Mouse (Mus musculus): ENCODE results near the gene 0610012G03Rik. TPM values are rescaled to one million over a fixed set of nuclear protein-coding genes. Genes with fewer than 3 reads are reported as not detected.
A peak's percentile ranks its signal among the peaks of the same experiment; 100 is the strongest.

The 0610012G03Rik gene
- 79.7 and 82.8 TPM in 2 replicates for polyA plus RNA-seq (2015; fragmentation: Nextera tagmentation; extraction: Ambion mirVana)

DNA sequence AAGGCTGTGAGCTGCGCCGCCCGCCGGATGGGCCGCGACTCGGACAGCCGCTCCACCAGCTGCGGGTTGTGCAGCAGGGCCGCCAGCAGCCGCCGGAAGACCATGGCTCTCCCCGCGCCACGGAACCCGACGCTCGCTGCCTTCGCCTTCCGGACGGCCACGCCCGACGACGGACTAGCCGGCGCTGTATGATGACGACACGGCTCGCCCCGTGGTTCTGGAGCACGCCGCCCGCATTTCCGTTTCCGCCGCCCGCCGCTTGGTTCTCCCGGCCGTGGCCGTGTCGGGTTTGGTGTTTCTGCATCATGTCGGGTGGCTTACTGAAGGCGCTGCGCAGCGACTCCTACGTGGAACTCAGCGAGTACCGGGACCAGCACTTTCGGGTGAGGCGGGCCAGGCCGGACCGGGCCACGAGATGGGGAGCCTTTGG is at the start of gene 0610012G03Rik, which contains the start of gene Ncbp2:
Gene 0610012G03Rik (minus strand): TSS at position 150 of the 430 bp plus-strand sequence.
Gene Ncbp2 (plus strand): TSS at position 169 of the 430 bp plus-strand sequence.
- Histone ChIP-seq H3K4me3 (ENCODE audit: low read depth, low read length) (peak within 1 kb of the TSS; percentile 95), H3K9me3 (ENCODE audit: low read length) (no peaks in the 10 kb centered on the region), H3K36me3 (ENCODE audit: insufficient read depth, low read length) (0 out of 2 replicates have a peak, but pooled peaks cover 3% of the 10 kb centered on the region), H3K27me3 (replicated peaks; ENCODE audit: insufficient read depth, low read length) (no peaks in the 10 kb centered on the region), H3K27ac (ENCODE audit: low read length) (peak within 1 kb of the TSS; percentile 90), H3K9ac (replicated peaks; ENCODE audit: low read depth) (peak within 1 kb of the TSS; percentile 92), H3K4me1 (ENCODE audit: insufficient read depth, low read depth, low read length) (peaks cover 14% of the 10 kb centered on the region), H3K4me2 (replicated peaks; ENCODE audit: low read depth, low read length) (peak within 1 kb of the TSS; percentile 69)
- under 1% methylated on average over 54 of the region's 55 CpGs for WGBS
- ATAC-seq (peak; percentile 97), DNase-seq (ENCODE audit: low spot score) (peak; percentile 97)
- TF ChIP-seq CTCF (IDR thresholded peaks at IDR 0.05) (0 out of 2 replicates have a peak, but pooled peaks have one; percentile 17), EP300 (IDR thresholded peaks at IDR 0.05) (no peak)

- H3K4me1 ChIP-seq (ENCODE audit: insufficient read depth, low read depth, low read length): no peaks in the 10 kb centered on the region
- H3K9me3 ChIP-seq (ENCODE audit: low read length): no peaks in the 10 kb centered on the region
- no peak overlapping the region for H3K4me2 ChIP-seq (replicated peaks; ENCODE audit: low read depth, low read length)
- H3K27ac ChIP-seq (ENCODE audit: low read length): no peak overlapping the region
- no peak overlapping the region for H3K9ac ChIP-seq (replicated peaks; ENCODE audit: low read depth)
- ATAC-seq (no peak), DNase-seq (ENCODE audit: low spot score) (no peak)
- H3K27me3 ChIP-seq (replicated peaks; ENCODE audit: insufficient read depth, low read length): no peaks in the 10 kb centered on the region
- H3K4me3 ChIP-seq (ENCODE audit: low read depth, low read length): no peak overlapping the region
- TF ChIP-seq CTCF (IDR thresholded peaks at IDR 0.05) (no peak), EP300 (IDR thresholded peaks at IDR 0.05) (no peak)
- H3K36me3 ChIP-seq (ENCODE audit: insufficient read depth, low read length): no peaks in the 10 kb centered on the region
- 84% methylated on average over 5 of the region's 5 CpGs for WGBS
Observed at GRCm38 (mm10) chr16:31996371-31996770, 48.1 kb upstream of the 0610012G03Rik start.

GRCm38 (mm10) chr16:31993946-31994345 is 45.7 kb upstream of the 0610012G03Rik start:
- no peak overlapping the region for H3K4me3 ChIP-seq (ENCODE audit: low read depth, low read length)
- H3K9me3 ChIP-seq (ENCODE audit: low read length): no peaks in the 10 kb centered on the region
- no peaks in the 10 kb centered on the region for H3K4me1 ChIP-seq (ENCODE audit: insufficient read depth, low read depth, low read length)
- H3K9ac ChIP-seq (replicated peaks; ENCODE audit: low read depth): no peak overlapping the region
- H3K4me2 ChIP-seq (replicated peaks; ENCODE audit: low read depth, low read length): no peak overlapping the region
- no peak for TF ChIP-seq EP300 (IDR thresholded peaks at IDR 0.05)
- TF ChIP-seq CTCF (IDR thresholded peaks at IDR 0.05): no peak
- no peak overlapping the region for H3K27ac ChIP-seq (ENCODE audit: low read length)
- DNase-seq (ENCODE audit: low spot score): no peak
- H3K36me3 ChIP-seq (ENCODE audit: insufficient read depth, low read length): peaks cover 8% of the 10 kb centered on the region; the same call in 1 of the 2 replicates
- no peaks in the 10 kb centered on the region for H3K27me3 ChIP-seq (replicated peaks; ENCODE audit: insufficient read depth, low read length)
- no peak for ATAC-seq

DNA sequence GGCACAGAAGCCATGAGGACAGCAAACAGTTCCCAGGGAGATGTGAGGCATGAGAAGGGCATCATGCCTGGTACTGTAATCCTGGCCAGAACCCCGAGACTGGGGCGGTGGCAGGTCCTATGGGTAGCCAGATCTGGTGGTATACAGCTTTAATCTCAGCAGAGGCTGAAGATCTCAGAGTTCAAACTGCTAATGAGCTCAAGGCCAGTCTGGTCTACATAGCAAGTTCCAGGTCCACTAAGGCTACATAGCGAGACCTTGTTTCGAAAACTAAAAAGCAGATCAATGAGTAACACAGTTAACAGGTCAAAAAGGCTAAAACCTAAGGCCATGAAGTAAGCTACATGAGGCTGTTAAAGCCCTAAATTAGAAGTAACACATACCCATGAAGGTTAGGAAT is 44.9 kb upstream of the 0610012G03Rik start:
- TF ChIP-seq EP300 (IDR thresholded peaks at IDR 0.05) (no peak), CTCF (IDR thresholded peaks at IDR 0.05) (no peak)
- no peaks in the 10 kb centered on the region for H3K27me3 ChIP-seq (replicated peaks; ENCODE audit: insufficient read depth, low read length)
- H3K4me1 ChIP-seq (ENCODE audit: insufficient read depth, low read depth, low read length): no peaks in the 10 kb centered on the region
- WGBS: 98% methylated on average over 4 of the region's 4 CpGs
- no peak overlapping the region for H3K4me2 ChIP-seq (replicated peaks; ENCODE audit: low read depth, low read length)
- no peak for ATAC-seq
- H3K4me3 ChIP-seq (ENCODE audit: low read depth, low read length): no peak overlapping the region
- no peak for DNase-seq (ENCODE audit: low spot score)
- H3K27ac ChIP-seq (ENCODE audit: low read length): no peak overlapping the region
- no peak overlapping the region for H3K9ac ChIP-seq (replicated peaks; ENCODE audit: low read depth)
- peaks cover 15% of the 10 kb centered on the region; the same call in 1 of the 2 replicates for H3K36me3 ChIP-seq (ENCODE audit: insufficient read depth, low read length)
- no peaks in the 10 kb centered on the region for H3K9me3 ChIP-seq (ENCODE audit: low read length)

DNA sequence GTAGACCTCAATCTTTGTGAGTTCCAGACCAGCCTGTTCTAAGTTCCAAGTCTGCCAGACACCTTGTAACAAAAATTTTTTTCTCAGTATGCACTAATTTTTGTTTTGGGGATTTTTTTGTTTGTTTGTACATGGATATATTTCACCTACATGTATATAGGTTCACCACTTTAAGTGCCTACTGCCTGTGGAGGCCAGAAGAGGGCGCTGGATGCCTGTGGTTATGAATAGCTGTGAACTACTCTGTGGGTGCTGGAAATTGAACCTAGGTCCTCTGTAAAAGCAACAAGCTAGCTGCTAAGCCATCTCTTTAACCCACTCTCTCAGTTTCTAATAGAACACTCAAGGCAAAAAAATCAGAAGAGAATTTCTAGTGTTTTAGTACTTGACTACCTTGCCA is 43.7 kb upstream of the 0610012G03Rik start:
- Histone ChIP-seq H3K4me3 (ENCODE audit: low read depth, low read length) (no peak overlapping the region), H3K36me3 (ENCODE audit: insufficient read depth, low read length) (peaks cover 15% of the 10 kb centered on the region; the same call in 1 of the 2 replicates), H3K4me2 (replicated peaks; ENCODE audit: low read depth, low read length) (no peak overlapping the region), H3K9ac (replicated peaks; ENCODE audit: low read depth) (no peak overlapping the region), H3K27me3 (replicated peaks; ENCODE audit: insufficient read depth, low read length) (no peaks in the 10 kb centered on the region), H3K9me3 (ENCODE audit: low read length) (no peaks in the 10 kb centered on the region), H3K27ac (ENCODE audit: low read length) (no peak overlapping the region), H3K4me1 (ENCODE audit: insufficient read depth, low read depth, low read length) (no peaks in the 10 kb centered on the region)
- no peak for TF ChIP-seq EP300 (IDR thresholded peaks at IDR 0.05)
- TF ChIP-seq CTCF (IDR thresholded peaks at IDR 0.05): peak; percentile 34
- no peak for ATAC-seq
- 65% methylated on average over 1 of the region's 1 CpGs for WGBS
- no peak for DNase-seq (ENCODE audit: low spot score)

DNA sequence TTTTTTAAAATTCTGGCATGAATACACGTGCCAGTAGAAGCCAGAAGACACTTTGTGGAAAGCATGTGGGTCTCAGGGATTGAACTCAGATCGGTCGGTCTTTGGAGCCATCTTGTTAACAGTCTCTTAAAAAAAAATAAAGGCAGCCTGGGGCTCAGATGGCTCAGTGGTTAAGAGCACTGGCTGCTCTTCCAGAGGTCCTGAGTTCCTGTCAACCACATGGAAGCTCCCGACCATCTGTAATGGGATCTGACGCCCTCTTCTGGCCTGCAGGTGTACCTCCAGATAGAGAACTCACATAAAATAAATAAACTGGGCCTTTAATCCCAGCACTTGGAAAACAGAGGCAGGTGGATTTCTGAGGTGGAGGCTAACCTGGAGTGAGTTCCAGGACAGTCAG is 32.7 kb upstream of the 0610012G03Rik start:
- no peak overlapping the region for H3K4me2 ChIP-seq (replicated peaks; ENCODE audit: low read depth, low read length)
- TF ChIP-seq CTCF (IDR thresholded peaks at IDR 0.05): peak; percentile 9; the same call in 1 of the 2 replicates
- no peak for TF ChIP-seq EP300 (IDR thresholded peaks at IDR 0.05)
- no peak overlapping the region for H3K27ac ChIP-seq (ENCODE audit: low read length)

More for the DNA sequence above, 32.7 kb upstream of the 0610012G03Rik start:
- no peak for ATAC-seq
- H3K36me3 ChIP-seq (ENCODE audit: insufficient read depth, low read length): 0 out of 2 replicates have a peak, but pooled peaks cover 6% of the 10 kb centered on the region
- H3K9ac ChIP-seq (replicated peaks; ENCODE audit: low read depth): no peak overlapping the region
- H3K4me3 ChIP-seq (ENCODE audit: low read depth, low read length): no peak overlapping the region
- DNase-seq (ENCODE audit: low spot score): no peak
- no peaks in the 10 kb centered on the region for H3K9me3 ChIP-seq (ENCODE audit: low read length)
- H3K4me1 ChIP-seq (ENCODE audit: insufficient read depth, low read depth, low read length): no peaks in the 10 kb centered on the region
- 74% methylated on average over 5 of the region's 5 CpGs for WGBS
- no peaks in the 10 kb centered on the region for H3K27me3 ChIP-seq (replicated peaks; ENCODE audit: insufficient read depth, low read length)

Measured in lung, postnatal 0 days (tissue).